Mouse (Mus musculus): Measurements from ENCODE around the gene Abhd15. TPM values are rescaled to one million over a fixed set of nuclear protein-coding genes. Genes with fewer than 3 reads are reported as not detected.

The Abhd15 gene
- total RNA-seq (2023) = 0.27 to 1.1 TPM (median 0.56 TPM) in 4 replicates

DNA sequence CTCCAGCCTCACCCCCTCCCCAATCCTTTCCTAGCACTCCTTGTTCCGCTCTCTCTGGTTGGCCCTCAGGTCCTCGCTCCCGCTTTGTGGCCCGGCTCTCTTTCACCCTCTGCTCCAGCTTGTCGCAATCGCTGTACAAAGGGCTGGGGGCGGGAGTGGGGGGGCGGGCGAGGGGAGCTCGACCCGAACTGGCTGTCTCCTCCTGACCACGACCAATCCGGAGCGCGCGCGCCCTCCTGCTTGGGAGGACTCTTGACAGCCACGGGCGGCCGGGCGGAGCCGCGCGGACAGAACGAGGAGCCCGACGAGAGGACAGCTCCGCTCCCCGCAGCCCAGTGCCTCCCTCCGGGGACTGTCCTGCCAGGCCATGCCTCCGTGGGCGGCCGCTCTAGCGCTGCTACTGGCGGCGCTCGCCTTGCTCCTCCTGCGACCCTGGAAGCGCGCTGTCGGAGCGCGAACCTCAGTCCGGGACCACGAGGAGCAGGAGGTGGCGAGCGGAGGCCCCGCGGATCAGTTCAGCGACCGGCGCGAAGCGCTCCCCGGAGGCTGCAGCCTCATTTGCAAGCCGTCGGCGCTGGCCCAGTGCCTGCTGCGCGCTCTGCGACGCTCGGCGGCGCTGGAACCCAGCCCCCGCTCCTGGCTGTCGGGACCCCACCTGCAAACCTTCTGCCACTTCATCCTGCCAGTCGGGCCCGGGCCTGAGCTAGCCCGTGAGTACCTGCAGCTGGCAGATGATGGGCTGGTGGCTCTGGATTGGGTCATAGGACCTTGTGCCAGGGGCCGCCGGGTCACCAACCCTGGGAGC, at the start of gene Abhd15:
TSS of gene Abhd15 (plus strand) at position 290 of the 805 bp plus-strand sequence.

DNA sequence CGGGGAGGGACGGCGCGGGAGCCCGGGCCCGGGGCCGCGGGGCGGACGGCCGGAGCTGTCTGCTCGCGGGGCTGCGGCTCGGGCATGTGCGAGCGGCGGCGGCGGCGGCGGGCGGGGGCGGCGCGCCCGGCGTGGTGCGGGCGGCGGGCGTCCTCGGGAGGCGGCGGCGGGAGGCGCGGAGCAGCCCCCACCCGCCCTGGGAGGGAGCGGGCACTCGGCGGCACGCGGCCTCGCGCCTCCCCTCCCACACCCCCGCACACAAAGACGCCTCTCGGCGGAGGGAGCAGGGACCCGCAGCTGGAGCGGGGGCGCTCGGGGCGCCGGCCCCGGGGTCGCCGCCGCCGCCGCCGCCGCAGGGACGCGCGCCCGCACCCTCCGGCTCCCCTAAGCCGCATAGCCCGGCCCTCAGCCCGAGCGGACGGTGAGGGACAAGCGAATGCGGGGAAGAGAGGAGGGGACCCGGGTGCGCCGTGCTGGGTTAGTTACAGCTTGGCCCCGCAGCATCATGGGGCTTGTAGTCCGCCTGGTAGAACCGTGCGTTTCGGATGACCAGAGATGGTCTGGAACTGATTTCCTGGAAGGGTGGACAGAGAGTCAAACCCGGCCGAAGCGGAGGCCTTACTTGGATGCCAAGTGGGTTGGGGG, 25.2 kb upstream of the Abhd15 start, which contains the start of gene Ankrd13b:
TSS of gene Ankrd13b (minus strand) at position 88 of the 645 bp plus-strand sequence.

DNA sequence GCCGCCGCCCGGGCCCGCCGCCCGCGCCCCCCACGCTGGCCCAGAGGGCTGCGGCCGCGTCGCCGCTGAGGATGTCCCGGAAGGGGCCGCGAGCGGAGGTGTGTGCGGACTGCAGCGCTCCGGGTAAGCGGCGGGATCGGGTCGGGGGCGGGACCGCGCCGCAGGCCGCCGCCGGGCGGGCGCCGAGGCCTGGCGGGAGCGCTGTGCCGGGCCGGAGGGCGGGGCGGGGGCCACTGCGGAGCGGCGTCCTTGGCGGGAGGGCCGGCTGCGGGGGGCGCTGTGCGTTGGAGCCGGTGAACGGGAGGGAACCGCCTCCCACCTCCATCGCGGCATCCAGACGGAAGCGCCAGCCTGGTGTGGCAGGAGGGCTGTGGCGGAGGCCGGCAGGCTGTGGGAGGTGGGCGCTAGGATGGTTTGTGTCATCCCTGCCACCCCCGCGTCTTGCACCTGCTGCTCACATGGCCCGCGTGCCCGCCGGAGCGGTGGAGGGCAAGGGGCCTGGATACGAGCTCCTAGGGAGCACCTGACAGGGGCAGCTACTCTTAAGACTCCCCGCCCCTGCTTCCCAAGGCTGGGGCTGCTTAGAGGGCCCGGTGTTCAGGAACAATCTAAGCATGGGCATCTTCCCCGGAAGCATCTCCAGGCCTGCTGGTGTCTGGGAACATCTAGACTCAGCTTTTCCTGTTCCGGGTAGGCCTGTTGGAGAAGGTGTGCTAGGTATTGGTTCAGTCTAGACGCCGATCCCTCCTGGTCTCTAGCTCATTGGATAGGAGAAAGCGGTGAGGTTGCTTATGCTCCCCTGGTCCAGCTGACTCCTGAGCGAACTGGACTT, 21.2 kb upstream of the Abhd15 start, which contains the start of gene Git1:
TSS of gene Git1 (plus strand) at position 51 of the 832 bp plus-strand sequence.

DNA sequence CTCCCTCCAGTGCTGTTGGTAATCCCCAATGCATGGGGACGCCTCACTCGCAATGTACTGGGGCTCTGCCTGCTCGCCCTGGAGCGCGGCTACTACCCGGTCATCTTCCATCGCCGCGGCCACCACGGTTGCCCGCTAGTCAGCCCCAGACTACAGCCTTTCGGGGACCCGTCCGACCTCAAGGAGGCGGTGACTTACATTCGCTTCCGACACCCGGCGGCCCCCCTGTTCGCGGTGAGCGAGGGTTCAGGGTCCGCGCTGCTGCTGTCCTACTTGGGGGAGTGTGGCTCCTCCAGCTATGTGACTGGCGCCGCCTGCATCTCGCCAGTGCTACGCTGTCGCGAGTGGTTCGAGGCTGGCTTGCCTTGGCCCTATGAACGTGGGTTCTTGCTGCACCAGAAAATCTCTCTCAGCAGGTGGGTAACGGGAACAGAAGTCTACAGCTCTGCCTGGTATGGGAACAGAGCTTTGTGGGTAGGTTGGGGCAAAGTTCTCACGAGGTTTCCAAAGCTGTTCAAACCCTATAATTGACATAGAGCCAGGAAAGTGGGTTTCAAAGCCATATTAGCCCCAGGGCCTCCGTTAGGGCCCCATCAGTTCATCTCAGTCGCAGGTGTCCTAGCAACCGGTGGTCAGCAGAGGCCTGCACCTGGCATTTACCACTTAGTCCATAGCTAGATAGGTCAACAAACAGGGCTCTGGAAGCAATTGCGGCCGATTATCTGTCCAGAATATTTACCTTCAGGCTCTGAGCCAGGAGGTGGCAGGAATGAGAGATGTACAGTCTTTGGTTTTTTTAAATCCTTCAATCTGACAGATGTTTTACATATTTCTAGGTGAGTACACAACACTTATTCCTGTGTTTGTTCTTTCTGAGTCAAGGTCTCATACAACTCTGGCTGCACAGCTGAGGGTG, 974 bp downstream of the Abhd15 start, which contains the start of gene Trp53i13:
TSS of gene Trp53i13 (minus strand) at position 344 of the 916 bp plus-strand sequence.

DNA sequence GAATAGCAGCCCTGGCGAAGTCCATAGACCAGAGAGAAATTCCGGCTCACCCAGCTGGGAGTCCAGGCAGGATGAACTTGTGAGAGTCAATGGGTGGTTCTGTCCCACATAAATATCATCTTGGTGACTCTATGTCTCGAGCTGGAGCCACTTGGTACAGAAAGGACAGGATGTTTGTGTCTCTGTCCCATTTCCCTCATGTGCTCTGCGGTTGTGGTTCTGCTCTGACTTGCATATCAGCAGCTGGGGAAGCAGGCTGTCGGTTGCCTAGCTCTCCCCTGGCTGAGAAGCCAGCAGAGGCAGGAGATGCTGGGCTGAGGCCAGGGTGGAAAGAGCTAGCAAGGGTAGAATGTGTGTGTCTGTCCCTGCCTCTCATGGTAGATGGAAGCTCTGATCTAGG, 4.1 kb downstream of the Abhd15 start, which contains the start of gene Gm10392:
TSS of gene Gm10392 (minus strand) at position 156 of the 400 bp plus-strand sequence.

Other genes starting within 250 kb of the Abhd15 start
- 0.39 to 0.66 TPM (median 0.50 TPM) in 4 replicates for gene Coro6, start 52.7 kb upstream of the Abhd15 start, total RNA-seq (2023)
- gene Ankrd13b, start 25.4 kb upstream of the Abhd15 start, total RNA-seq (2023) = 0.91 to 2.4 TPM (median 1.3 TPM) in 4 replicates
- gene Git1, start 21.6 kb upstream of the Abhd15 start, total RNA-seq (2023) = 42.1 to 47.7 TPM (median 45.0 TPM) in 4 replicates
- gene Trp53i13, start 859 bp downstream of the Abhd15 start, total RNA-seq (2023) = 5.0 to 12.0 TPM (median 8.4 TPM) in 4 replicates
- gene Gm10392, start 4.1 kb downstream of the Abhd15 start, total RNA-seq (2023) = 0.44 to 0.55 TPM (median 0.54 TPM) in 3 of 4 replicates, not detected in the other
- 47.0 to 47.6 TPM (median 47.4 TPM) in 4 replicates for gene Taok1, start 92.7 kb downstream of the Abhd15 start, total RNA-seq (2023)
- gene Nufip2, start 171.0 kb downstream of the Abhd15 start, total RNA-seq (2023) = 103 to 110 TPM (median 108 TPM) in 4 replicates
- gene Cryba1, start 210.2 kb downstream of the Abhd15 start, total RNA-seq (2023) = not detected in 4 replicates
- 112 to 134 TPM (median 121 TPM) in 4 replicates for gene Myo18a, start 248.1 kb downstream of the Abhd15 start, total RNA-seq (2023)